Comparison of ENCODE assay signal across 21 mouse cellular contexts in the genomic region with DNA sequence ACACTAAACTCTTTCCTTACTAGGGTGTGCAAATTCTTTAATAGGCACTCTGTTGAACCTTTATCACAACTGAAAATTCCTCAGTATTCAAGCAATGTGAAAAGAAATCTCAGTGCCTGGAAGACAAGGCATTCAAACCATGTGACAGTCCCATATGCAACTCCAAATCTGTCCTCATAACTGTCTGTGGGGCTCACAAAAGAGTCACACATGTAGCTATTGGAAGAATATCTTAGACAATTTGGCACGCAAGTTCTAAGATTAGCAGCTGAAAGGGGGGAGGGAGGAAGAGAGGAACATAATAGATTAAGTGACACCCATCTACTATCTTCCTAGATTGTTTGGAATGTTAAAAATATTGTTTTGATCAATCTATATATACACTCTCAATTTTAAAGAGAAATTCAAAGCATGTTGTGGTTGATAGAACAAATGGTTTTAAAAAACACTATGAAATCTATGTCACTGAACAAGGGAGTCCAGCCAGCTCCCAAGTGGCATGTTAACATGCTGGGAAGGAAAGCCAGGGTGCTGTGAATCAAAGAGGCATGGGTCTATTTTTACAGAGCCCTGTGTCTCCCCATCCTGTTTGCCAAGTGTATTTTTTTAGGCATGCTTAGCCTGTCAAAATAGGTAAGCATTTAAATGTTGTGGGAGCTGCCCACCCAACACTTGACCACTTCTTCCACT.
A peak's percentile ranks its signal among the peaks of the same experiment; 100 is the strongest.
DNase-seq lines count a peak whose midpoint lies in the region; ATAC-seq and TF ChIP-seq lines count a peak whose summit lies in the region.
"Had no signal": no experiment of that assay in that cellular context is flagged by ENCODE, and none has a peak within 500 bp of the region (broad histone marks: within the 10 kb centered on the region; RNA-seq: fewer than 3 reads in every experiment).

No protein-coding gene starts in this region.

- H3K4me3 ChIP-seq in forebrain, embryonic 14.5 days (ENCODE audit: low read depth, low read length) = no peak overlapping the region
- no peak overlapping the region for H3K4me3 ChIP-seq in forebrain, embryonic 12.5 days (replicated peaks)
- H3K4me3 ChIP-seq in forebrain, postnatal 0 days (ENCODE audit: low read depth, low read length) = no peak overlapping the region
- H3K4me3 ChIP-seq in forebrain, embryonic 13.5 days = no peak overlapping the region
- H3K4me3 ChIP-seq in layer of hippocampus, adult 2 months = no peak overlapping the region
- H3K4me3 ChIP-seq: heart, adult 2 months; heart, embryonic 10.5 days had no signal

- H3K4me1 ChIP-seq in forebrain, embryonic 14.5 days (ENCODE audit: control insufficient read depth, insufficient read depth, low read length) = no peaks in the 10 kb centered on the region
- H3K4me1 ChIP-seq in forebrain, embryonic 12.5 days = no peaks in the 10 kb centered on the region
- no peaks in the 10 kb centered on the region for H3K4me1 ChIP-seq in forebrain, postnatal 0 days (ENCODE audit: insufficient read depth)
- no peaks in the 10 kb centered on the region for H3K4me1 ChIP-seq in forebrain, embryonic 13.5 days
- H3K4me1 ChIP-seq: heart, embryonic 10.5 days had no signal

- no peak overlapping the region for H3K9ac ChIP-seq in forebrain, embryonic 14.5 days (ENCODE audit: low read length)
- no peak overlapping the region for H3K9ac ChIP-seq in forebrain, embryonic 12.5 days
- H3K9ac ChIP-seq in forebrain, postnatal 0 days = no peak overlapping the region
- H3K9ac ChIP-seq in forebrain, embryonic 13.5 days = no peak overlapping the region
- H3K9ac ChIP-seq: hindbrain, embryonic 14.5 days had no signal

- H3K36me3 ChIP-seq in forebrain, embryonic 14.5 days (ENCODE audit: control insufficient read depth, insufficient read depth, low read length) = no peaks in the 10 kb centered on the region
- H3K36me3 ChIP-seq in forebrain, embryonic 12.5 days (replicated peaks) = no peaks in the 10 kb centered on the region
- H3K36me3 ChIP-seq in forebrain, postnatal 0 days (ENCODE audit: insufficient read depth) = no peaks in the 10 kb centered on the region
- no peaks in the 10 kb centered on the region for H3K36me3 ChIP-seq in forebrain, embryonic 13.5 days (ENCODE audit: poor library complexity, severe bottlenecking)
- H3K36me3 ChIP-seq: heart, embryonic 10.5 days had no signal

- no peak overlapping the region for H3K27ac ChIP-seq in forebrain, embryonic 14.5 days (ENCODE audit: low read depth, low read length)
- no peak overlapping the region for H3K27ac ChIP-seq in forebrain, embryonic 12.5 days
- no peak overlapping the region for H3K27ac ChIP-seq in forebrain, postnatal 0 days (ENCODE audit: low read depth, low read length)
- no peak overlapping the region for H3K27ac ChIP-seq in forebrain, embryonic 13.5 days
- peak overlapping the region; percentile 29; the same call in 1 of the 2 replicates for H3K27ac ChIP-seq in layer of hippocampus, adult 2 months
- H3K27ac ChIP-seq: heart, adult 2 months; heart, embryonic 10.5 days; hindbrain, embryonic 14.5 days; hindbrain, postnatal 0 days had no signal

- ATAC-seq in forebrain, embryonic 14.5 days = no peak
- ATAC-seq in forebrain, embryonic 12.5 days (ENCODE audit: low FRiP score) = no peak
- ATAC-seq in forebrain, postnatal 0 days = peak; percentile 89
- ATAC-seq in forebrain, embryonic 13.5 days = no peak
- ATAC-seq: activated CD4-positive, CD25-positive, alpha-beta regulatory T cell, adult 4 months; hindbrain, postnatal 0 days; inflammation-experienced regulatory T-cells, adult 6 months; intestine, embryonic 16.5 days had no signal

- WGBS in forebrain, embryonic 14.5 days = 77% methylated on average over 1 of the region's 1 CpGs
- WGBS in forebrain, embryonic 12.5 days = 90% methylated on average over 1 of the region's 1 CpGs
- 61% methylated on average over 1 of the region's 1 CpGs for whole genome bisulfite sequencing in forebrain, postnatal 0 days
- WGBS in forebrain, embryonic 13.5 days = 71% methylated on average over 1 of the region's 1 CpGs

- H3K4me2 ChIP-seq in forebrain, embryonic 14.5 days (ENCODE audit: low read length) = no peak overlapping the region
- H3K4me2 ChIP-seq in forebrain, embryonic 12.5 days = no peak overlapping the region
- H3K4me2 ChIP-seq in forebrain, postnatal 0 days (ENCODE audit: low read depth) = no peak overlapping the region
- H3K4me2 ChIP-seq in forebrain, embryonic 13.5 days = no peak overlapping the region
- H3K4me2 ChIP-seq: hindbrain, embryonic 14.5 days had no signal

- no peak for TF ChIP-seq CTCF in forebrain, postnatal 0 days (IDR thresholded peaks at IDR 0.05; ENCODE audit: low read depth)
- TF ChIP-seq CTCF in layer of hippocampus, adult 2 months (conservative IDR thresholded peaks at IDR 0.05) = no peak

- no peaks in the 10 kb centered on the region for H3K9me3 ChIP-seq in forebrain, embryonic 14.5 days (replicated peaks; ENCODE audit: control insufficient read depth, low read length)
- no peaks in the 10 kb centered on the region for H3K9me3 ChIP-seq in forebrain, embryonic 12.5 days
- no peaks in the 10 kb centered on the region for H3K9me3 ChIP-seq in forebrain, postnatal 0 days (ENCODE audit: low read length)
- H3K9me3 ChIP-seq in forebrain, embryonic 13.5 days (replicated peaks) = no peaks in the 10 kb centered on the region
- H3K9me3 ChIP-seq: heart, embryonic 10.5 days had no signal

- H3K27me3 ChIP-seq in forebrain, embryonic 14.5 days (replicated peaks; ENCODE audit: control insufficient read depth, insufficient read depth, low read length) = no peaks in the 10 kb centered on the region
- peaks cover 8% of the 10 kb centered on the region; the same call in 1 of the 2 replicates for H3K27me3 ChIP-seq in forebrain, embryonic 12.5 days
- H3K27me3 ChIP-seq in forebrain, postnatal 0 days (ENCODE audit: insufficient read depth, low read length) = no peaks in the 10 kb centered on the region
- no peaks in the 10 kb centered on the region for H3K27me3 ChIP-seq in forebrain, embryonic 13.5 days

- DNase-seq in forebrain, embryonic 14.5 days (ENCODE audit: low spot score) = peak; percentile 28
- DNase-seq in forebrain, postnatal 0 days = peak; percentile 68
- no peak for DNase-seq in layer of hippocampus, adult 2 months (ENCODE audit: low spot score in 2 of 2)
- no peak for DNase-seq in layer of hippocampus, adult 8-10 months (ENCODE audit: low spot score in 2 of 2)
- DNase-seq: adrenal gland, adult 8-10 months; adrenal gland, postnatal 25 days; cerebellum, adult 18-20 months; cerebellum, adult 9-10 months; cerebellum, postnatal 14 days; gastrocnemius, postnatal 25 days; heart, postnatal 4 days; kidney, adult 18-20 months had no signal

Comparison
In these comparisons a context has a peak if more than half of its experiments do, and no peak if none do; other contexts are left out.
1. DNase-seq: peak in forebrain, embryonic 14.5 days (single experiment) and forebrain, postnatal 0 days (single experiment); none in layer of hippocampus, adult 2 months (0 of 2) and layer of hippocampus, adult 8-10 months (0 of 2).